Mouse (Mus musculus): ENCODE results near the gene Kctd5.
"Not testable (repeated sequence)": the region's sequence is repeated elsewhere in the genome, so short reads cannot be mapped to it uniquely, and the experiment has no call there.

The Kctd5 gene

GRCm38 (mm10) chr17:24072919-24073696 lies at the start of gene Kctd5:
Gene Kctd5, minus strand, starts transcription at chr17:24073485.
- peak; percentile 93 for DNase-seq (ENCODE audit: low spot score)

- DNase-seq (ENCODE audit: low spot score): no peak
Observed at GRCm38 (mm10) chr17:24119446-24119845, 46.2 kb upstream of the Kctd5 start.

- DNase-seq (ENCODE audit: low spot score): no peak
Observed at GRCm38 (mm10) chr17:24113031-24113430, 39.7 kb upstream of the Kctd5 start.

GRCm38 (mm10) chr17:24111256-24111655 lies 38.0 kb upstream of the Kctd5 start:
- DNase-seq (ENCODE audit: low spot score): no peak

GRCm38 (mm10) chr17:24108896-24109295 lies 35.6 kb upstream of the Kctd5 start:
- DNase-seq (ENCODE audit: low spot score): no peak

- no peak for DNase-seq (ENCODE audit: low spot score)
Observed at GRCm38 (mm10) chr17:24105111-24105510, 31.8 kb upstream of the Kctd5 start.

- no peak for DNase-seq (ENCODE audit: low spot score)
Observed at GRCm38 (mm10) chr17:24098354-24098753, 25.1 kb upstream of the Kctd5 start.

- no peak for DNase-seq (ENCODE audit: low spot score)
Observed at GRCm38 (mm10) chr17:24090575-24090974, 17.3 kb upstream of the Kctd5 start.

GRCm38 (mm10) chr17:24086399-24086798 lies 13.1 kb upstream of the Kctd5 start:
- not testable (repeated sequence) for DNase-seq (ENCODE audit: low spot score)

GRCm38 (mm10) chr17:24084593-24084992 lies 11.3 kb upstream of the Kctd5 start:
- DNase-seq (ENCODE audit: low spot score): no peak

GRCm38 (mm10) chr17:24077101-24077500 lies 3.8 kb upstream of the Kctd5 start:
- no peak for DNase-seq (ENCODE audit: low spot score)

- no peak for DNase-seq (ENCODE audit: low spot score)
Observed at GRCm38 (mm10) chr17:24069531-24069930, 3.8 kb downstream of the Kctd5 start.

- no peak for DNase-seq (ENCODE audit: low spot score)
Observed at GRCm38 (mm10) chr17:24068271-24068670, 5.0 kb downstream of the Kctd5 start.

GRCm38 (mm10) chr17:24062459-24063155 lies 10.7 kb downstream of the Kctd5 start:
- no peak for DNase-seq (ENCODE audit: low spot score)

- no peak for DNase-seq (ENCODE audit: low spot score)
Observed at GRCm38 (mm10) chr17:24057730-24058245, 15.5 kb downstream of the Kctd5 start.

- DNase-seq (ENCODE audit: low spot score): no peak
Observed at GRCm38 (mm10) chr17:24056636-24057625, 16.4 kb downstream of the Kctd5 start.

GRCm38 (mm10) chr17:24049008-24049407 lies 24.3 kb downstream of the Kctd5 start:
- no peak for DNase-seq (ENCODE audit: low spot score)

GRCm38 (mm10) chr17:24048053-24048452 lies 25.2 kb downstream of the Kctd5 start:
- no peak for DNase-seq (ENCODE audit: low spot score)

- DNase-seq (ENCODE audit: low spot score): no peak
Observed at GRCm38 (mm10) chr17:24046026-24046425, 27.3 kb downstream of the Kctd5 start.

- DNase-seq (ENCODE audit: low spot score): no peak
Observed at GRCm38 (mm10) chr17:24045608-24046007, 27.7 kb downstream of the Kctd5 start.

- no peak for DNase-seq (ENCODE audit: low spot score)
Observed at GRCm38 (mm10) chr17:24044482-24044881, 28.8 kb downstream of the Kctd5 start.

GRCm38 (mm10) chr17:24037844-24038243 lies 35.4 kb downstream of the Kctd5 start, which contains the start of gene Prss27:
Gene Prss27, plus strand, starts transcription at chr17:24038144.
- no peak for DNase-seq (ENCODE audit: low spot score)

Measured in testis, postnatal 14 days (tissue).